Mouse (Mus musculus) lung, postnatal 10 days (tissue): Measurements from ENCODE around the gene Spata46.

Experiments used
- DNase-seq: peaks from one replicate; pipeline ENCODE4 v3.0.0; 2021

Gene Spata46

DNA sequence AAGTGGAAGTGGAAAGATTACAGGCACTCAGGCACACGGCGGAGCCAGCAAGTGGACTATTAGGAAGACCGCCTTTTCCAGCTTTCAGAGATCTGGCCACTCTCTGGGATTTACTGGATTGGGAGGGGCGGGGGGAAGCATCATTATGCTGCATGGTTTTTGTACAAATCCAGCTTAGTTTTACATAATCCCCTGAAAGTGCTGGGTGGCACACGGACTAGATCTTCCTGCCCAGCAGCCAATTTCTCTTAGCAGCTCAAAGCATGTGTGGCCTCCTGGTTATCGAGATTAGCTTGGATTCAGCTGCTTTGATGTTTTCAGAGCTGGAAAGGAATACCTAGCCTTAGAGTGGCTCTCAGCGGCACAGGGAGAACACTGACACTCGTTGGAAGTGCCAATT, 34.5 kb downstream of the Spata46 start:
- DNase-seq: no peak

DNA sequence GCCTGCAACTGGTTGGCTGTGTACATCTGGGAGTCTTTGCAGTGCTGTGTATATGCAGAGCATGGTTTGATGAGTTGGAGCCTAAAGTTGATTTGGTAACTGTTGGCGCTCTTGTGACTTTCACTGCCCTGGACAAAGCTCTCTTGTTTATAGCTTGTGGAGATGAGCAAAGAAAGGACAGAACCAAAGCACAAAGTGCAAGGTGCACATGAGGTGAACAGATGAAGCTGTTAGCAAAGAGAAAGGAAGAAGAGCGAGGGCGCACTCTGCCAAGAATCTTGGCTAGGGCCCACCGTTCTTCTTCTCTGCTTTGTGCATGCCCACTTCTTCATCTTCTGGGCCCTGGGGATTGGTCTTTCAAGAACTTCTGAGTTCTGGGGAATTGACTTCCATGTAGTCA, 35.3 kb downstream of the Spata46 start:
- DNase-seq: no peak

DNA sequence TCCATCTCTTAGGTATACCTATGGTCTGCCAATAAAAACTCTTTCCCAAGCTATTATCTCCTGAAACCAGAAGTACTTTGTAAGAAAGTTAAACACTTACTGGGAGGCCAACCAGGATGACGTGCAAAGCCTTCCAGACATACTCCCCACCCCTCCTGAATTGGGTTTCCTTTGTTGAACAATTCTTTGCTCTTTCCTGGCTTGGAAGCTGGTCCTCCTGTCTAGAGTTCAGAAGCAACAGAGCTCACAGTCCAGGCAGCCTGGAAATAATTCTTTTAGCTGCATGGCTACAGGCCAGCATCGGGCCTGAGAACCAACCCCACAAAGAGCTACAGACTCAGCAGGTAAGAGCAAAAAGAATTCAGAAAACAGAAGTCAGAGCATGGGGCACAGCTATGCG, 37.7 kb downstream of the Spata46 start:
- peak; percentile 56 for DNase-seq

DNA sequence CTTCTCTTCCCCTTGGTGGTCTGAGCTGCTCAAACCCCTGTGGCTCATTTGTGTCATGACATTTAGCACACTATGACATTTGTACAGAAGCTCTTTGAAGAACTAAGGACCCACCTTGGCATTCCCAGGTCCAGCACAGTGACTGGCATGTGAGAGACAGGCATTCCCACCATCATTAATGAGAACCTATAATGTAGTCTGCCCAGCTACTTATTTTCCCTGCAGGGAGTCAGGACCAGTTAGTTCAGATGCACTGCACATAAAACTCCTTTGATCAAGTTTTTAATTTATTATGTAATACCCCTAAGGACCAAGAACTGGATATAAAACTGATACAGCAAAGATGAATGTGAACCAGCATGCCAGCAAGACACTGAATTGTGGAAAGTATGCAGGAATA, 42.5 kb downstream of the Spata46 start:
- DNase-seq: no peak

DNA sequence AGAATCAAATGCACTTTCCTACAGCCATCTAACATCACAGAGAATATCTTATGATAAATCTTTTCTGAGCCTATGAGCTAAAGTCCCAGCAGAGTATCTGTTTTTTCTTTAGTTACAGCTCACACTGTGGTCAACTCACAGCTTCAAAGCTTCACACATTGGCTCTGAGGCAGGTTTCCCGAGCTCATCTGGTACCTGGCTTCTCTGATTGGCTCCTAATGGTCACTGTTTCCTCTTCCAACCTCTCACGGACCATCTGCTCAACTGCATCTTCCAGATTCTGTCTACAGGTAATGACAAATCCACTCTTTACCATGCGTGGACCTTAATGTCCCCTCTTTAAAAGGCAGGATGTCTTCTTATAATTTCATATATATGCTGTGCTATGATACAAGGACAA, 44.7 kb downstream of the Spata46 start:
- no peak for DNase-seq

DNA sequence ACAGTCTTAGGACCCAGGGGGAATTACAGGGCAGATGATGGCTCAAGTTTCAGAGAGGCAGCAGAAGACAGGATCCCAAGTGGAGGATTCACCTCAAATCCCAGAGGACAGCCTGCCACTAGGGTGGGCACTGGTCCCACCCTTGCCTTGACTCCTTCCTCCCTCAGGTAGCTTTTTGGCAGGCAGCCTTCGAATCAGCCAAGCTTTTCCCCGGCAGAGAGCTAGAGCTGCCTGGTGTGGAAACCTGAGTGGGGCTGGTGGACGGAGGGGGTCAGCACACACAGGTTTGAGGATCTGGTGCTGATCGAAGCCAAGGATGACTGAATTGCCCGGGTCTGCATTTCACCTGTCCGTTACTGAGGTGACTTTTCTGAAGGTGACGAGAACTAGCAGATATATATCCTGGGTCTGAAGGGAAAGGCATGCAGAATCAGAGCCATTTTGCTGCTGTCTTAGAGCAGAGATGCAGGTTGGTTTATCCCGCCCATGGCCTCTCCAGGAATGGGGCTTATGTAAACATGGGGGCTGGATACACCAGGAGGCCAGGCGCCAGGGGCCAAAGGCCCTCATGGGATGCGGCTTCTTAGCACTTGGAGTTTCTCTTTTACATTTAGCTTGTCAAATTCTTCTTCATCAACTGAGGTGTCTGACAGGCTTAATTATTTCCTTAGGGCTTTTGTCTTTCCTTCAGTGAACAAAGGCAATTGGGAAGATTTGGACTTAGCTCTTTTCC, 51.7 kb downstream of the Spata46 start:
- DNase-seq: no peak
